Mouse (Mus musculus): ENCODE data around the gene Icam1.

- TF ChIP-seq CTCF (IDR thresholded peaks at IDR 0.05; ENCODE audit: low read depth) (no peak), EP300 (IDR thresholded peaks at IDR 0.05; ENCODE audit: low read depth) (no peak)
Measured at GRCm38 (mm10) chr9:21015571-21016130, at the start of gene Icam1.

Measured in heart, postnatal 0 days (tissue).